Mouse (Mus musculus) neural tube, embryonic 15.5 days (tissue): Measurements from ENCODE around the gene Myo1d. TPM values are rescaled to one million over a fixed set of nuclear protein-coding genes. Genes with fewer than 3 reads are reported as not detected.
A peak's percentile ranks its signal among the peaks of the same experiment; 100 is the strongest.

Experiments used
- ATAC-seq: fragments of 200-750 bp; cut with Nextera tagmentation; 2 replicates; pipeline ENCODE4 v1.8.0; 2017; ENCODE audit warnings: mild to moderate bottlenecking, moderate TSS enrichment, moderate library complexity; ENCODE audit not compliant: low FRiP score
- H3K27ac ChIP-seq: fragments of 300-500 bp; sonication (generic); replicated peaks from 2 replicates; pipeline ENCODE4 v1.5.1; 2015; ENCODE audit warnings: mild to moderate bottlenecking, inconsistent platforms
- H3K27me3 ChIP-seq: fragments of 300-500 bp; sonication (generic); replicated peaks from 2 replicates; pipeline ENCODE4 v1.6.1; 2015; ENCODE audit warnings: inconsistent platforms
- H3K36me3 ChIP-seq: fragments of 300-500 bp; sonication (generic); 2 replicates; pipeline ENCODE4 v1.6.1; 2015; ENCODE audit warnings: inconsistent platforms
- H3K4me1 ChIP-seq: fragments of 300-500 bp; sonication (generic); 2 replicates; pipeline ENCODE4 v1.6.1; 2015; ENCODE audit warnings: inconsistent platforms
- H3K4me2 ChIP-seq: fragments of 300-500 bp; sonication (generic); 2 replicates; pipeline ENCODE4 v1.6.1; 2015; ENCODE audit warnings: inconsistent platforms, mild to moderate bottlenecking, moderate library complexity
- H3K4me3 ChIP-seq: fragments of 300-500 bp; sonication (generic); replicated peaks from 2 replicates; pipeline ENCODE4 v1.5.1; 2015; ENCODE audit warnings: mild to moderate bottlenecking, inconsistent platforms
- H3K9ac ChIP-seq: fragments of 300-500 bp; sonication (generic); replicated peaks from 2 replicates; pipeline ENCODE4 v1.6.1; 2015; ENCODE audit warnings: mild to moderate bottlenecking, inconsistent platforms
- H3K9me3 ChIP-seq: fragments of 300-500 bp; sonication (generic); replicated peaks from 2 replicates; pipeline ENCODE4 v1.6.1; 2016; ENCODE audit warnings: inconsistent platforms
- WGBS: fragments of 180-500 bp; shearing (Covaris S2); methylation state at CpG from one replicate; pipeline ENCODE4 v1.1.7; 2015; ENCODE audit warnings: mixed read lengths; 5-methylcytosine and 5-hydroxymethylcytosine counted together
- polyA plus RNA-seq: library from polyadenylated mRNA; unstranded; fragments of >200 nt; fragmentation: Nextera tagmentation; extraction: Ambion mirVana; gene quantifications from 2 replicates; pipeline ENCODE4 v1.2.1, GENCODE M21; 2015

Gene Myo1d
- polyA plus RNA-seq, 1 experiment from 2014 or later: 2.6 TPM

DNA sequence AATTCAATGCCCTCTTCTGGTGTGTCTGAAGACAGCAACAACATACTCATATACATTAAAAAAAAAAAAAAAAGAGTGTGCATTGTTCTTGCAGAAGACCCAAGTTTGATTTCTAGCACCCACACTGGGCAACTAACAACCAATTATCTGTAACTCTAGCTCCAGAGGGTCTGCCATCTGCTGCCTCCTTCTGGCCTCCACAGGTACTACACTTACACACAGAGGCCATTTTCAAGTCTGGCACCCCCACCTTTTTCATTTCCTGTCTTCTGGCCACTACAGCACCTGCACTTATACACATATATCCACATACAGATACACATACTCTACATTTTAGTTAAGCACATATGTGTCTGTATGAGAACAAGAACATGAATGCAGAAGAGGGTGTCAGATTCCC is 252.1 kb downstream of the Myo1d start:
- Histone ChIP-seq H3K36me3 (no peaks in the 10 kb centered on the region), H3K4me1 (no peaks in the 10 kb centered on the region), H3K4me3 (no peak overlapping the region), H3K27ac (no peak overlapping the region), H3K4me2 (no peak overlapping the region), H3K27me3 (no peaks in the 10 kb centered on the region; the same call in 1 of the 2 replicates), H3K9ac (no peak overlapping the region), H3K9me3 (no peaks in the 10 kb centered on the region)
- no peak for ATAC-seq

DNA sequence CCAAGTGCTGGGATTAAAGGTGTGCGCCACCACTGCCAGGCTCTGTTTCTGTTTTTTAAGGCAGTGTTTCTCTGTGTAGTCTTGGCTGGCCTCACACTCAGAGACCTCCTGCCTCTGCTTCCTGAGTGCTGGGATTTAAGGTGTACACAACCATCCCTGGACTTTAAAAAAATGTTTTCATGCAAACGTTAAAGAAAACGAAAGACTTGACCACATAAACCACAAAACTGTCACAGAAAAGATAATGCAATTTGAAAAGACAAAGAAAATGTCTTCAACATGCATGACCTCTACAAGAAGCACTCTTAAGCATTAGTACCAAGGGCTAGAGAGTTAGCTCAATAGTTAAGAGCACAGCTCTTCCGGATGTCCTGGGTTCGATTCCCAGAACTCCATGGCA is 255.6 kb downstream of the Myo1d start:
- Histone ChIP-seq H3K27ac (no peak overlapping the region), H3K4me3 (no peak overlapping the region), H3K9ac (no peak overlapping the region), H3K4me1 (peaks cover 5% of the 10 kb centered on the region), H3K36me3 (no peaks in the 10 kb centered on the region), H3K27me3 (no peaks in the 10 kb centered on the region; the same call in 1 of the 2 replicates), H3K4me2 (no peak overlapping the region), H3K9me3 (no peaks in the 10 kb centered on the region)
- WGBS: 92% methylated on average over 5 of the region's 5 CpGs
- ATAC-seq: no peak

DNA sequence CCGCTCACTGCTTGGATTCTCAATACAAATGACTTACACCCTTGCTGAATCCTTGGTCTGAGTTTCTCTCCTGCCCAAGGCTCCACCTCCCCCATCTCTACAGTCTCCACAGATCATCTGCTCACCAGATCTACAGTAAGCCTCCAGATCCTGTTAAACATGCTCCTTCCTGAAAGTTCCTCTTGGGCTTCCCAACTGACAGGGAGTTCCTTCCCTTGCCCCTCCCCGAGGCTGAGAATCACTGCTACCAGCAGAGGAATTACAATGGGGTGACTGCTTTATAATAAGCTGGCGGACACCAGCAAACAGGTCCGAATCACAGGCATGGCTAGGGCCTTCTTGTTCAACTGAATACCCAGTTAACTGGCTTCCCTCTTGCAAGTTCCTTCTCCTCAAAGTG is 256.4 kb downstream of the Myo1d start:
- Histone ChIP-seq H3K4me3 (no peak overlapping the region), H3K27ac (no peak overlapping the region), H3K4me1 (peaks cover 13% of the 10 kb centered on the region), H3K9ac (no peak overlapping the region), H3K9me3 (no peaks in the 10 kb centered on the region), H3K4me2 (no peak overlapping the region), H3K27me3 (no peaks in the 10 kb centered on the region), H3K36me3 (no peaks in the 10 kb centered on the region)
- 73% methylated on average over 4 of the region's 4 CpGs for WGBS
- no peak for ATAC-seq

GRCm38 (mm10) chr11:80522852-80523251 is 257.0 kb downstream of the Myo1d start:
- H3K27ac ChIP-seq: no peak overlapping the region
- no peaks in the 10 kb centered on the region for H3K36me3 ChIP-seq
- H3K9me3 ChIP-seq: no peaks in the 10 kb centered on the region
- no peak overlapping the region for H3K4me3 ChIP-seq
- no peak overlapping the region for H3K4me2 ChIP-seq
- H3K27me3 ChIP-seq: no peaks in the 10 kb centered on the region
- H3K9ac ChIP-seq: no peak overlapping the region
- 81% methylated on average over 2 of the region's 2 CpGs for WGBS
- no peak for ATAC-seq
- H3K4me1 ChIP-seq: peaks cover 19% of the 10 kb centered on the region

- H3K27me3 ChIP-seq: no peaks in the 10 kb centered on the region
- H3K9ac ChIP-seq: no peak overlapping the region
- H3K27ac ChIP-seq: no peak overlapping the region
- no peak for ATAC-seq
- H3K4me3 ChIP-seq: no peak overlapping the region
- no peaks in the 10 kb centered on the region for H3K36me3 ChIP-seq
- no peaks in the 10 kb centered on the region for H3K9me3 ChIP-seq
- WGBS: 72% methylated on average over 2 of the region's 2 CpGs
- no peak overlapping the region for H3K4me2 ChIP-seq
- peaks cover 25% of the 10 kb centered on the region for H3K4me1 ChIP-seq
Observed at GRCm38 (mm10) chr11:80521148-80521547, 258.7 kb downstream of the Myo1d start.

- H3K9ac ChIP-seq: no peak overlapping the region; the same call in 1 of the 2 replicates
- WGBS: 8% methylated on average over 9 of the region's 9 CpGs
- peaks cover 40% of the 10 kb centered on the region for H3K4me1 ChIP-seq
- peak; percentile 91 for ATAC-seq
- H3K27ac ChIP-seq: peak overlapping the region; percentile 74
- H3K4me2 ChIP-seq: no peak overlapping the region
- H3K27me3 ChIP-seq: no peaks in the 10 kb centered on the region
- H3K9me3 ChIP-seq: no peaks in the 10 kb centered on the region
- H3K4me3 ChIP-seq: no peak overlapping the region
- H3K36me3 ChIP-seq: no peaks in the 10 kb centered on the region
Observed at GRCm38 (mm10) chr11:80518421-80519367, 261.1 kb downstream of the Myo1d start.

- ATAC-seq: no peak
- Histone ChIP-seq H3K36me3 (no peaks in the 10 kb centered on the region), H3K27me3 (0 out of 2 replicates have a peak, but pooled peaks cover 3% of the 10 kb centered on the region), H3K4me3 (no peak overlapping the region), H3K27ac (0 out of 2 replicates have a peak overlapping the region, but pooled peaks have one; percentile 33), H3K9me3 (no peaks in the 10 kb centered on the region), H3K4me1 (peaks cover 47% of the 10 kb centered on the region), H3K9ac (no peak overlapping the region), H3K4me2 (no peak overlapping the region)
- 85% methylated on average over 8 of the region's 8 CpGs for WGBS
Observed at GRCm38 (mm10) chr11:80515895-80516294, 263.9 kb downstream of the Myo1d start.

DNA sequence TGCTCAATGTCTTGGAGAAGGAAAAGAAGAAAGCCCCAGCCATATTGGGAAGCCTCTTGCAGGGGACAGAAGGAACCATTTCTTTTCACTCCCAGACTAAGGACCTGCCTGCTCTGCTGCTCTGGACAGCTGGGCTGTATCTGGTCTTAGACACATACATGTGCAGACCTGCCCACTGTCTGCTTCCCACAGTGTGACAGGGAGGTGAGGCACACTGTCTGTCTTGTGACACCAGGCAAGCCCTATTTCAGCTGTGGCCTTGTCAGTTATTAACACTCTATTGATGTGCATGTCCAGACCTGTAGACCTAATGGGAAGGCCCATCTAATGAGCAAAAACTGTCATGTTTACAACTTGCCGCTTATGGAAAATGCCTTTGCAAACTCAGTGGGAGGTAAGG is 264.5 kb downstream of the Myo1d start:
- no peak for ATAC-seq
- H3K27me3 ChIP-seq: 0 out of 2 replicates have a peak, but pooled peaks cover 3% of the 10 kb centered on the region
- no peaks in the 10 kb centered on the region for H3K36me3 ChIP-seq
- no peaks in the 10 kb centered on the region for H3K9me3 ChIP-seq
- WGBS: 37% methylated on average over 1 of the region's 1 CpGs
- no peak overlapping the region for H3K27ac ChIP-seq
- no peak overlapping the region for H3K4me2 ChIP-seq
- peaks cover 47% of the 10 kb centered on the region for H3K4me1 ChIP-seq
- H3K9ac ChIP-seq: no peak overlapping the region
- H3K4me3 ChIP-seq: no peak overlapping the region

DNA sequence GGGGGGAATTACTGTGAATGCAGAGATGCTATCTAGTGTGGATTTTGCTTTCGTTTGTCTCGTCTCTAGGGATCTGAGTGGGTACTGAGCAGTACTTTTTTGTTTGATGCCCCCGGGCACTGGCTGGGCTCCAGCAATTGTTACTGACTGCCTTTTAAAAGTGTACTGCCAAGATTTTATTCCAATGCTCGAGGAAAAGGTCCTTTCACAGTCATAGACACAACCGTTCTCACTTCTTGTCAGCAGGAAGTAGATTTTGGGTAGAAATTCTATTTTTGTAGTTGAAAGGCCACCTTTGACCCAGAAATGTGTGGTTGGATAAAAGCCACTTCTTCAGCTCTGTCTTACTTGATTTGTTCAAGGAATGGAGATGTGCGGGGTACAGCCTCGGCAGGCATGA is 266.0 kb downstream of the Myo1d start:
- WGBS: 52% methylated on average over 7 of the region's 7 CpGs
- Histone ChIP-seq H3K27ac (no peak overlapping the region), H3K9ac (no peak overlapping the region), H3K36me3 (no peaks in the 10 kb centered on the region), H3K27me3 (0 out of 2 replicates have a peak, but pooled peaks cover 3% of the 10 kb centered on the region), H3K4me3 (no peak overlapping the region), H3K9me3 (no peaks in the 10 kb centered on the region), H3K4me2 (no peak overlapping the region), H3K4me1 (peaks cover 44% of the 10 kb centered on the region)
- ATAC-seq: no peak

DNA sequence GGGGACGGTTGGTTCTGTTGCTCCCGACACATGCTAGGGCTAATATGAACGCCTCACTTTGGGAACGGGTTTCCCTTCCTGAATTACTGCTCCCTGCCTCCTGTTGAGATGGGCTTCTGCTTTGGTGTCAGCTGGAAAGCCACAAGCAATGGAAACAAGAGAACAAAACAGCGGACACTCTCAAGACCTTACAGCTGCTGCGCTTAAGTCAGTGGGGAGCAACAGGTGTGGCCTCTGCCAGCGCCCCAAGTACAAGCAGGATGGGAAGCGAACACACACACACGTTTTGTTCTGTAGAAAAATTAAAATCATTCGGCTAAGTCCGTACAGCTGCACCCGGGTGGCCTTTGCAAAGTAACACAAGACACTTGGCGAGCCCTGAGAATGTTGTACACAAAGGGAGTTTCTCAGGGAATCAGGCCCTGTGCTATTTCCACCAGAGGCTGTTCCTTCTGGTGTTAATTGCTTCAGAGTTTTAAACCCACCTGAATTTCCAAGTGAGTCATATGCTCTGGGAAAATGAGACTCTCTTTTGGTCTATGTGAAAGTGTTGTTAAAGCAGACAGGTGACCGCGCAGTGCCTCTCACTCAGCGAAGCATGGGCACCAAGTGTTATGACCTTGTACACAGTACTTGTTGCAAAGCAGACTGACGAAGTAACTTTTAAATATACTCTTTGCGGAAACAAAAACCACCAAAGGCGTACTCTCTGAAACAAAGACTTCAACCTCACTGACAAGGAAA is 267.3 kb downstream of the Myo1d start:
- Histone ChIP-seq H3K27me3 (0 out of 2 replicates have a peak, but pooled peaks cover 3% of the 10 kb centered on the region), H3K27ac (no peak overlapping the region), H3K36me3 (no peaks in the 10 kb centered on the region), H3K4me2 (no peak overlapping the region), H3K9ac (no peak overlapping the region), H3K9me3 (no peaks in the 10 kb centered on the region), H3K4me3 (no peak overlapping the region), H3K4me1 (peaks cover 36% of the 10 kb centered on the region)
- no peak for ATAC-seq
- WGBS: 73% methylated on average over 19 of the region's 19 CpGs

GRCm38 (mm10) chr11:80510124-80510523 is 269.7 kb downstream of the Myo1d start:
- ATAC-seq: no peak
- Histone ChIP-seq H3K36me3 (no peaks in the 10 kb centered on the region), H3K27me3 (0 out of 2 replicates have a peak, but pooled peaks cover 3% of the 10 kb centered on the region), H3K9ac (no peak overlapping the region), H3K27ac (no peak overlapping the region), H3K4me2 (no peak overlapping the region), H3K4me3 (no peak overlapping the region), H3K9me3 (no peaks in the 10 kb centered on the region), H3K4me1 (peaks cover 29% of the 10 kb centered on the region)
- WGBS: 86% methylated on average over 10 of the region's 10 CpGs

DNA sequence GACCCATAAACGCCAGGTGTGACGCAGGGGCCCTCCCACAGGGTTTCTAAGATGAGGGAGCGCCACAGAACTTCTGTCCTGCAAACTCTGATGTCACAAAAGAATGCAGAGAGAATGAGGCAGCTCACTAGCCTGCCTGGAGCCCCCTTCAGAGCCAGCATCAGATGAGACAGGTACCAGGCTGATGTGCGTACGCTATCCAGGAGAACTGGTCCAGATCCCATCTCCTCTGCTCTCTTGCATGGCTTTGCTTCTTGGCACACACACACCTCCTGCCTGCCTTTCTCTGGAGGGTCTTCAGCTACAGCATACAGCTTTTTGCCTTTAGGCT is 270.7 kb downstream of the Myo1d start:
- Histone ChIP-seq H3K27ac (peak overlapping the region; percentile 54), H3K9me3 (no peaks in the 10 kb centered on the region), H3K4me3 (no peak overlapping the region), H3K4me1 (peaks cover 36% of the 10 kb centered on the region), H3K27me3 (0 out of 2 replicates have a peak, but pooled peaks cover 3% of the 10 kb centered on the region), H3K4me2 (no peak overlapping the region), H3K36me3 (no peaks in the 10 kb centered on the region), H3K9ac (no peak overlapping the region)
- no peak for ATAC-seq
- 76% methylated on average over 5 of the region's 5 CpGs for WGBS
